Mouse (Mus musculus) myocyte (in vitro differentiated cells): ENCODE results near the gene Rbm6.

Source experiments
- MAX ChIP-seq: IDR thresholded peaks from one replicate; pipeline ENCODE4 v1.6.1; 2011; ENCODE audit warnings: low read depth, mild to moderate bottlenecking, control low read depth
- MYOG ChIP-seq, 3 experiments: IDR thresholded peaks; one replicate each; pipeline ENCODE4 v1.6.1; 2011; ENCODE audit warnings: control low read depth in 2 of 3, low read depth in 2 of 3, mild to moderate bottlenecking in 2 of 3; ENCODE audit not compliant: insufficient read length in 2 of 3, control insufficient read depth in 1 of 3, insufficient read depth in 1 of 3
- POLR2A ChIP-seq: IDR thresholded peaks from one replicate; pipeline ENCODE4 v1.6.1; 2011; ENCODE audit warnings: low read depth, mild to moderate bottlenecking, control low read depth, moderate library complexity; ENCODE audit not compliant: insufficient read length
- POLR2AphosphoS2 ChIP-seq: IDR thresholded peaks from one replicate; pipeline ENCODE4 v1.6.1; 2011; ENCODE audit warnings: low read depth, control low read depth; ENCODE audit not compliant: insufficient read length

DNA sequence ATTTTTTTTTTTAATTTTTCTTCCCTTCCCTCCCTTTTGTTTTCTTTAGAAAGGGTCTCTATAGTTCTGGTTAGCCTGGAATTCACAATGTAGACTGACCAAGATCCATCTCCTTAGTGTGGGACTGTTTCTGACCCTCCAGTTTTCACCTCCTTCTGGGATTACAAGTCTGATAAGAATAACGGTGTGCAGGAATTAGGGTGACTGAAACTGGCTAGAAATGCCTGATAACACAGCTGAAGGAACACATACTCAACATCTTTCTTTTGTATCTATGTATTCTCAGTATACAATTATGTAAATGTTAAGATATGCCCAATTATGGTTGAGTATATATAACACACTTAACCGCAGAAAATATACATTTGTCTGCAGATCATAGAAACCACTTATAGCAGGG, 101.3 kb downstream of the Rbm6 start:
- TF ChIP-seq POLR2A (no peak), MYOG (IDR thresholded peaks at IDR 0.05; ENCODE audit: control insufficient read depth in 1 of 3, insufficient read depth in 1 of 3, insufficient read length in 2 of 3, low read depth in 2 of 3) (no peak), MAX (no peak), POLR2AphosphoS2 (no peak)
